Mouse (Mus musculus) liver, embryonic 14.5 days (tissue): Measurements from ENCODE around the gene Ugt2b38. TPM values are rescaled to one million over a fixed set of nuclear protein-coding genes. Genes with fewer than 3 reads are reported as not detected.
"Not testable (repeated sequence)": the region's sequence is repeated elsewhere in the genome, so short reads cannot be mapped to it uniquely, and the experiment has no call there.

Experiments
- ATAC-seq: fragments of 200-750 bp; cut with Nextera tagmentation; 2 replicates; pipeline ENCODE4 v1.8.0; 2017; ENCODE audit warnings: moderate number of reproducible peaks, mild to moderate bottlenecking, moderate library complexity; ENCODE audit not compliant: insufficient read depth
- DNase-seq, 3 experiments: peaks; one replicate each; pipeline ENCODE4 v3.0.0-alpha.2; 2012 to 2013; ENCODE audit warnings: low read depth in 3 of 3, low spot score in 3 of 3
- H3K27ac ChIP-seq: fragments of 300-500 bp; sonication (generic); 2 replicates; pipeline ENCODE4 v1.5.1; 2014; ENCODE audit warnings: moderate library complexity, mild to moderate bottlenecking, control low read depth, inconsistent platforms
- H3K27me3 ChIP-seq: fragments of 300-500 bp; sonication (generic); 2 replicates; pipeline ENCODE4 v1.6.1; 2014; ENCODE audit warnings: mild to moderate bottlenecking, low read length, moderate library complexity; ENCODE audit not compliant: control insufficient read depth, insufficient read depth
- H3K36me3 ChIP-seq: fragments of 300-500 bp; sonication (generic); replicated peaks from 2 replicates; pipeline ENCODE4 v1.6.1; 2014; ENCODE audit warnings: low read depth; ENCODE audit not compliant: control insufficient read depth, insufficient read depth
- H3K4me1 ChIP-seq, 2 experiments: fragments of 200-500 bp in 1 of 2; fragments of 300-500 bp in 1 of 2; sonication (generic) in 1 of 2; replicated peaks; 2 replicates each; pipeline ENCODE4 v1.6.1; 2012 to 2014; ENCODE audit warnings: antibody characterized with exemption in 1 of 2, inconsistent platforms in 1 of 2, low read length in 1 of 2; ENCODE audit not compliant: control insufficient read depth in 2 of 2, insufficient read depth in 2 of 2
- H3K4me2 ChIP-seq: fragments of 300-500 bp; sonication (generic); 2 replicates; pipeline ENCODE4 v1.6.1; 2014; ENCODE audit warnings: low read depth, mild to moderate bottlenecking, control low read depth, moderate library complexity
- H3K4me3 ChIP-seq, 2 experiments: fragments of 200-500 bp in 1 of 2; fragments of 300-500 bp in 1 of 2; sonication (generic) in 1 of 2; 2 replicates each; pipeline ENCODE4 v1.5.1; 2012 to 2014; ENCODE audit warnings: low read depth in 2 of 2, low read length in 2 of 2, mild to moderate bottlenecking in 2 of 2, control low read depth in 1 of 2, inconsistent platforms in 1 of 2, moderate library complexity in 1 of 2; ENCODE audit not compliant: insufficient read depth in 1 of 2
- H3K9ac ChIP-seq: fragments of 300-500 bp; sonication (generic); replicated peaks from 2 replicates; pipeline ENCODE4 v1.6.1; 2014; ENCODE audit warnings: mild to moderate bottlenecking, control low read depth, moderate library complexity
- H3K9me3 ChIP-seq: fragments of 300-500 bp; sonication (generic); 2 replicates; pipeline ENCODE4 v1.6.1; 2016; ENCODE audit warnings: low read length, mixed read lengths; ENCODE audit not compliant: control insufficient read depth
- CTCF ChIP-seq: IDR thresholded peaks from 2 replicates; pipeline ENCODE4 v1.5.1; 2016; ENCODE audit warnings: antibody characterized with exemption, low read depth, control low read depth
- EP300 ChIP-seq: IDR thresholded peaks from 2 replicates; pipeline ENCODE4 v1.6.1; 2016; ENCODE audit warnings: antibody characterized with exemption, low read depth
- WGBS: fragments of 180-500 bp; shearing (Covaris S2); extraction: QIAGEN DNeasy Blood & Tissue Kit; methylation state at CpG from one replicate; pipeline ENCODE4 v1.1.7; 2014; ENCODE audit not compliant: insufficient replicate concordance; 5-methylcytosine and 5-hydroxymethylcytosine counted together
- polyA plus RNA-seq, 2 experiments: library from polyadenylated mRNA; depleted of rRNA in 1 of 2; stranded (reverse) in 1 of 2; unstranded in 1 of 2; fragments of >200 nt; fragmentation: Nextera tagmentation in 1 of 2; extraction: Ambion mirVana in 1 of 2; gene quantifications; 2 replicates each; pipeline versions ENCODE4 v1.2.1 to v1.2.3; 2012 to 2014

The Ugt2b38 gene
- polyA plus RNA-seq, 2 experiments, result not detected

DNA sequence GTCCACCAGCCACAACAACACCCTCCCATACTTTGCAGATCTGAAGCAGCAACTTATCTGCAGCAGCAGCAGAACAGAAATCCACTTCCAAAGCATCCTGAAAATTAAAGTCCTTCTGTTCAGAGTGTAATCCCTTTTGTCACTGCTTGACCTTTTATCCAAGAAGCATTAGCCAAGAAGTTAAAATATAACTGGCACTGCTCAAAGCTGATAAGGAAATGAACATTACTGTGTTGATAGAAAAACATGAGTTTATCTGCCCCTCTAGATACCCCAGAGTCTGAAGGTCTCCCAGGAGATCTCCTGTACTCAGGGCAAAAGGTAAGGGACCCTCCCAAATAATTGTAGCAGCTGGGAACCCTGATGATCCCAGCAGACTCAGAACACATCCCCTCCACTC is 44.2 kb downstream of the Ugt2b38 start:
- no peak for ATAC-seq
- Histone ChIP-seq H3K27ac (no peak overlapping the region), H3K9ac (no peak overlapping the region), H3K4me2 (no peak overlapping the region), H3K4me3 (no peak overlapping the region), H3K27me3 (no peaks in the 10 kb centered on the region), H3K36me3 (no peaks in the 10 kb centered on the region), H3K9me3 (no peaks in the 10 kb centered on the region), H3K4me1 (no peaks in the 10 kb centered on the region)
- TF ChIP-seq EP300 (no peak), CTCF (no peak)
- no peak for DNase-seq

DNA sequence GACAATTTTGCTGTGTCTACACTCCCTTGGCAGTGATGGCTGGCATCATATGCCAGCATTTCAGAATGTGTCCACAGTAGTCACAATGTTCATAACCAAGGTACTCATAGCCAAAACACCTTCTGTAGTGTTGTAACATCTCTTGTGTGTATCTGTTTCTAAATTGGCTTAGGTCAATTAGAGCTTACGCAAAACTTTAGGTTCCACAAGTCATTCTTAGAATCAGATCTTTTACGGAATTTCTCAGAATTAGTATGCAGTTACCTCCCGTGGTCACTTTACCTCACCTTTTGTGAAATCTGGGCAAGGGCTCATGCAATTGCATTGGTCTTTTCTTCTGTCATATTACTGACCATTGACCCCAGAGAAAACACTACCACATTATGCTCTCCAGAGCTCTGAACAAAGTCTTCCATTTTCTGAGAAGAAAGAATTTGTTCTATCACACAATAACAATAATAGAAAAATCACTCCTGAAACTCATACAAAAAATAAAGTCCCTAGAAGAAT is 48.1 kb downstream of the Ugt2b38 start:
- TF ChIP-seq EP300 (no peak), CTCF (no peak)
- no peaks in the 10 kb centered on the region for H3K9me3 ChIP-seq
- no peak overlapping the region for H3K9ac ChIP-seq
- H3K27ac ChIP-seq, result no peak overlapping the region
- no peaks in the 10 kb centered on the region for H3K36me3 ChIP-seq
- H3K4me3 ChIP-seq, result no peak overlapping the region
- H3K27me3 ChIP-seq, result no peaks in the 10 kb centered on the region
- DNase-seq, result no peak
- no peak for ATAC-seq
- no peaks in the 10 kb centered on the region for H3K4me1 ChIP-seq
- no peak overlapping the region for H3K4me2 ChIP-seq
- 64% methylated on average over 3 of the region's 3 CpGs for WGBS

DNA sequence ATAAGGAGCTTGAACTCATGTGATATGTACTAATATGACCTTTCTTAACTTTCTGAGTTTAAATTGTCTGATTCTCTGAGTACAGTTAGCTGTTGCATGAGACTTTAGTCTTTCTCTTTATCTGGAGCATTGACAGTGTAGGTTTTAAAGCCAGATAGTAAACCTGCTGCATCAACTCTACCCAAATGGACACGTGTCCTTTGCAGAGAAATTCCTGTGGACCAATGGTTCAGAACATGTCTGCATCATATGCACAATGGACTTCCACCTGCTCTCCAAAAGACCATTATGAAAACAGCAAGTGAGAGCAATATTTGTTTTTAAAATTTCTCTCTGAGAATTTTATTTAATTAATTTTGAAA is 50.5 kb downstream of the Ugt2b38 start:
- TF ChIP-seq CTCF (no peak), EP300 (no peak)
- no peak overlapping the region for H3K27ac ChIP-seq
- ATAC-seq, result no peak
- 38% methylated on average over 1 of the region's 1 CpGs for WGBS
- no peaks in the 10 kb centered on the region for H3K27me3 ChIP-seq
- no peak overlapping the region for H3K9ac ChIP-seq
- H3K4me3 ChIP-seq, result no peak overlapping the region
- H3K9me3 ChIP-seq, result no peaks in the 10 kb centered on the region
- H3K4me1 ChIP-seq, result no peaks in the 10 kb centered on the region
- no peak for DNase-seq
- no peaks in the 10 kb centered on the region for H3K36me3 ChIP-seq
- no peak overlapping the region for H3K4me2 ChIP-seq

DNA sequence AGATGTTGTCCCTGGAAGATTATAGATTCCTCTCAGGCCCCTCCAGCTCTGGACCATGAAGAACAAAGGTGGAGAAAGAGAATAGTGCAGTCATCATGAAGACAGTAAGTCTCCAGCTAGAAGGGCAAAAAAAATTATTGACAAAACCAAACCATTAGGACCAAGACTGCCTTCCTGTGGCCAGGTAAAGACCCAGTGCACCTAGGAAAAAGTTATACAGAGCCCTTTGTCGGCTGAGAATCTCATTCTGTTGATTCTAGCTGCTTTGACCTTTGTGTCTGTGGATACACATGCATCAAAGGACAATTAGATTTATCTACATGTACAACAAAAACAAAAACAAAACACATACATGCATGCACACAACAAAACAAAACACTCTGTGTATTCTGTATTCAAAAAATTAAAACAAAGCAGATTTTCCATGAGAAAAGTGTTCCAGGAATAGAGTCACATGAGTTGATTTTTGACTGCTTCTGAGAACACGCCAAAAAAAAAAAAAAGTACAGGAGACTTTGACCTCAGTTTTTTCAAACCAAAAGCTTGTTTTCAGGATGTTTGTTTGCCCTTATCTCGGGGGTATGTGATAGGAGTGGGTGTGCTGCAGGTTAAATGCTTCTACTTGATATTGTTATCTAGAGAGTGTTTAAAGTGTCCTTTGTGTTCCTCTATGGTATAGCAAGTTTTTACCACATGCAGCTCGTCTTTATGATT is 51.1 kb downstream of the Ugt2b38 start:
- not testable (repeated sequence) for H3K4me2 ChIP-seq, H3K27ac ChIP-seq, H3K4me1 ChIP-seq, H3K9ac ChIP-seq, DNase-seq, H3K36me3 ChIP-seq, H3K27me3 ChIP-seq, H3K4me3 ChIP-seq, H3K9me3 ChIP-seq, ATAC-seq
- WGBS, result 36% methylated on average over 4 of the region's 4 CpGs

Other genes starting within 250 kb of the Ugt2b38 start
- not detected in 2 replicates for gene Ugt2b37, start 169.4 kb downstream of the Ugt2b38 start, polyA plus RNA-seq (2012; rRNA removed)
- not detected in 2 replicates for gene Ugt2b37, start 169.4 kb downstream of the Ugt2b38 start, polyA plus RNA-seq (2014; fragmentation: Nextera tagmentation; extraction: Ambion mirVana)
- not detected in 2 replicates for gene Ugt2a3, start 87.0 kb downstream of the Ugt2b38 start, polyA plus RNA-seq (2012; rRNA removed)
- not detected in 2 replicates for gene Ugt2a3, start 87.0 kb downstream of the Ugt2b38 start, polyA plus RNA-seq (2014; fragmentation: Nextera tagmentation; extraction: Ambion mirVana)
- gene Ugt2a2, start 58.1 kb upstream of the Ugt2b38 start, polyA plus RNA-seq (2012; rRNA removed), result not detected in 2 replicates
- gene Ugt2a2, start 58.1 kb upstream of the Ugt2b38 start, polyA plus RNA-seq (2014; fragmentation: Nextera tagmentation; extraction: Ambion mirVana), result not detected in 2 replicates
- not detected in 2 replicates for gene Gm43638, start 62.6 kb upstream of the Ugt2b38 start, polyA plus RNA-seq (2012; rRNA removed)
- not detected in 2 replicates for gene Gm43638, start 62.6 kb upstream of the Ugt2b38 start, polyA plus RNA-seq (2014; fragmentation: Nextera tagmentation; extraction: Ambion mirVana)
- not detected in 2 replicates for gene Ugt2a1, start 66.7 kb upstream of the Ugt2b38 start, polyA plus RNA-seq (2012; rRNA removed)
- not detected in 2 replicates for gene Ugt2a1, start 66.7 kb upstream of the Ugt2b38 start, polyA plus RNA-seq (2014; fragmentation: Nextera tagmentation; extraction: Ambion mirVana)
- 0.29 and 0.45 TPM in 2 replicates for gene Sult1b1, start 114.0 kb upstream of the Ugt2b38 start, polyA plus RNA-seq (2012; rRNA removed)
- 0.96 and 1.1 TPM in 2 replicates for gene Sult1b1, start 114.0 kb upstream of the Ugt2b38 start, polyA plus RNA-seq (2014; fragmentation: Nextera tagmentation; extraction: Ambion mirVana)
- 0.87 and 1.2 TPM in 2 replicates for gene Sult1d1, start 144.8 kb upstream of the Ugt2b38 start, polyA plus RNA-seq (2012; rRNA removed)
- gene Sult1d1, start 144.8 kb upstream of the Ugt2b38 start, polyA plus RNA-seq (2014; fragmentation: Nextera tagmentation; extraction: Ambion mirVana), result 2.1 and 2.9 TPM in 2 replicates
- gene Sult1e1, start 167.4 kb upstream of the Ugt2b38 start, polyA plus RNA-seq (2012; rRNA removed), result not detected in 2 replicates
- not detected in 2 replicates for gene Sult1e1, start 167.4 kb upstream of the Ugt2b38 start, polyA plus RNA-seq (2014; fragmentation: Nextera tagmentation; extraction: Ambion mirVana)
- gene Csn1s1, start 242.0 kb upstream of the Ugt2b38 start, polyA plus RNA-seq (2012; rRNA removed), result not detected in 2 replicates
- gene Csn1s1, start 242.0 kb upstream of the Ugt2b38 start, polyA plus RNA-seq (2014; fragmentation: Nextera tagmentation; extraction: Ambion mirVana), result not detected in 2 replicates